Comparison of ENCODE assay signal across 8 mouse cellular contexts in the genomic region with DNA sequence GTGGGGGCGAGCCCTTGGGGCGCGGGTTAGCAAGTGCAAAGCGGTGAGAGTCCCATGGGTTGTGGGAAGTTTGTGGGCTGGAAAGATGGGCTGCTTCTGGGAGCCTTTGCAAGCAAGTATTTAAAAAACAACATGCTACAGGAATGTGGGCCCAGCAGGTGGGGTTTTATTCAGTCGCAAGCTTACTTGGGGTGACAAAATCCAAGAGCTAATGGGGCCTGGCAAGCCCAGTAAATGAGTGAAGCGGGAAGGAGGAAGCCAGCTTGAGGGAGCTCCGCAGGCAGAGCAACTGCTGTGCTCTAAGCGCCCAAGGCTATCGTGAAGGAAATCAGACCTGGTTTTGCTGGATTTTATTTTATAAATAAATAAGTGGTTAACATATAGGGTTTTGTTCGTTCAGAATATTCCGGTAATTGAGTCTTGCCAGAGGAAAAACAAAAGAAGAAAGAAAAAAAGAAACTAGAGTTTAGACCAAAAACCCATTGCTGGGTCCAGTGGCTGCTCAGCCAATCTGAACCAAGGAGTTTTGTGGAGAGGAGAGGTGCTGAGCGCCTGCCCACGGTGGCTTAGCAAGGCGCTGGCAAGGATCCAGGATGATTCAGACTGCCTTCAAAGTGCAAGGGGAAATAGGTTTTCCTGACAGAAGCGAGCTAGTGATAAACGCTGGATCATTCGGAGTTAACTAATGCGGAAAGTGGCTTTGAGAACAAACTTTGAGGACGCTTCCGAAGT. TPM values are rescaled to one million over a fixed set of nuclear protein-coding genes. Genes with fewer than 3 reads are reported as not detected.
DNase-seq lines count a peak whose midpoint lies in the region; ATAC-seq and TF ChIP-seq lines count a peak whose summit lies in the region.

A gene (minus strand): TSS at position 99 of the 732 bp plus-strand sequence.

- peak within 1 kb of the TSS; percentile 83 for H3K27ac ChIP-seq in kidney, embryonic 14.5 days (ENCODE audit: low read depth, low read length)
- H3K27ac ChIP-seq in liver, adult 2 months (replicated peaks; ENCODE audit: insufficient read depth, low read depth, low read length) = peak within 1 kb of the TSS; percentile 94

- H3K4me2 ChIP-seq in kidney, embryonic 14.5 days (replicated peaks; ENCODE audit: low read depth, low read length) = peak within 1 kb of the TSS; percentile 82

- no peak for TF ChIP-seq CTCF in liver, adult 2 months (IDR thresholded peaks at IDR 0.05; ENCODE audit: low read depth, low read length)

- WGBS in kidney, embryonic 14.5 days = 2% methylated on average over 20 of the region's 20 CpGs
- under 1% methylated on average over 20 of the region's 20 CpGs for WGBS in liver, adult 2 months

- H3K9ac ChIP-seq in kidney, embryonic 14.5 days (ENCODE audit: low read depth, low read length) = peak within 1 kb of the TSS; percentile 84
- H3K9ac ChIP-seq in liver, adult 2 months (ENCODE audit: low read depth, low read length) = peak within 1 kb of the TSS; percentile 90

- no peaks in the 10 kb centered on the region for H3K27me3 ChIP-seq in kidney, embryonic 14.5 days (ENCODE audit: control insufficient read depth, insufficient read depth, low read length)
- H3K27me3 ChIP-seq in liver, adult 2 months (ENCODE audit: control insufficient read depth, insufficient read depth, low read length) = no peaks in the 10 kb centered on the region

- no peak for TF ChIP-seq POLR2A in liver, adult 2 months (IDR thresholded peaks at IDR 0.05; ENCODE audit: extremely low read depth, insufficient read depth, low read length)

- H3K4me3 ChIP-seq in kidney, embryonic 14.5 days (ENCODE audit: low read length) = peak within 1 kb of the TSS; percentile 73
- H3K4me3 ChIP-seq in liver, adult 2 months (ENCODE audit: insufficient read depth, low read depth, low read length) = peak within 1 kb of the TSS; percentile 89

- ATAC-seq in kidney, embryonic 14.5 days (ENCODE audit: low FRiP score, low TSS enrichment) = peak; percentile 44; the same call in 1 of the 2 replicates

- no peaks in the 10 kb centered on the region for H3K36me3 ChIP-seq in kidney, embryonic 14.5 days (ENCODE audit: control insufficient read depth, insufficient read depth, low read length)
- H3K36me3 ChIP-seq in liver, adult 2 months (ENCODE audit: control insufficient read depth, insufficient read depth, low read length) = no peaks in the 10 kb centered on the region

- H3K79me2 ChIP-seq in liver, adult 2 months (ENCODE audit: control insufficient read depth, insufficient read depth, low read length) = 0 out of 2 replicates have a peak, but pooled peaks cover 3% of the 10 kb centered on the region

- H3K9me3 ChIP-seq in kidney, embryonic 14.5 days (ENCODE audit: control insufficient read depth, low read length) = no peaks in the 10 kb centered on the region

- H3K4me1 ChIP-seq in kidney, embryonic 14.5 days (ENCODE audit: control insufficient read depth, insufficient read depth, low read length) = peaks cover 14% of the 10 kb centered on the region; the same call in 1 of the 2 replicates
- H3K4me1 ChIP-seq in liver, adult 2 months (ENCODE audit: control insufficient read depth, insufficient read depth, low read length) = peaks cover 3% of the 10 kb centered on the region; the same call in 1 of the 2 replicates

- peak; percentile 4 for DNase-seq in cerebellum, adult 9-11 months
- DNase-seq in cerebellum, adult 11-12 months = no peak
- peak; percentile 53 for DNase-seq in embryo, embryonic 9.5 days (ENCODE audit: extremely low spot score)
- peak; percentile 72 to 81 for DNase-seq in heart, adult 9 months (ENCODE audit: low spot score in 2 of 2)
- peak; percentile 68 for DNase-seq in liver, adult 2 months (ENCODE audit: extremely low read depth, low read depth, low spot score)
- peak; percentile 56 for DNase-seq in neural tube, embryonic 10.5 days (ENCODE audit: extremely low spot score, low spot score)
- DNase-seq in urinary bladder, postnatal 36 days (ENCODE audit: low spot score in 2 of 2) = peak; percentile 64 to 79

RNA-seq across cellular contexts. Expression of the gene that starts here (rescaled TPM):
- 34.1 and 40.7 TPM in 2 replicates for polyA plus RNA-seq in kidney, embryonic 14.5 days (2014; fragmentation: Nextera tagmentation; extraction: Ambion mirVana)
- total RNA-seq in liver, adult 2 months (2014; rRNA removed) = 7.5 and 8.5 TPM in 2 replicates
- polyA plus RNA-seq in liver, adult 2 months (2012; rRNA removed) = 4.6 and 4.8 TPM in 2 replicates
